Comparison of ENCODE assay signal across 8 mouse cellular contexts in the genomic region with DNA sequence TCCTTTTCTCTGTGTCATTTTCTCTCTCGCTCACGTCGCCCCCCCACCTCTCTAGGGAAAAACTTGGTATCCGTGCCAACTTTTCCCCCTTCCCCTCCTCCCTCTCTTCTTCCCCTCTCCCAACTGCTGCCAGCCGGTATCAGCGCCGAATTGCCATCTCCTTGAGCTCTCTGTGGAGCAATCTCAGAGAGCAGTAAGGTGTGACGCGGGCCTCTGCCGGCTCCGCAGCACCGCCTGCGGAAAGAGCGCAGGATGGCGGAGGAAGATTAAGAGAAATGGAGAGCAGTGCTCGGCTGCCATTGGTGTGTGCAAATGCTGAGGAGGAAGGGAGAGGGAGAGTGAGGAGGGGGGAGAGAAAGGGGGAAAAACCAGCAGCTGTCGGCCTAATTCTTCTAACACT. TPM values are rescaled to one million over a fixed set of nuclear protein-coding genes. Genes with fewer than 3 reads are reported as not detected.
DNase-seq lines count a peak whose midpoint lies in the region; ATAC-seq lines count a peak whose summit lies in the region.

No protein-coding gene starts in this region.

- no peak for DNase-seq in heart, adult 18-20 months
- peak; percentile 53 for DNase-seq in ZHBTc4 (ENCODE audit: low read depth, low spot score)
- peak; percentile 94 for DNase-seq in forebrain, embryonic 14.5 days (ENCODE audit: low spot score)
- DNase-seq in kidney, postnatal 4 days: peak; percentile 47 to 64
- no peak for DNase-seq in yolk sac, embryonic 10.5 days (ENCODE audit: low spot score)
- no peak for DNase-seq in natural killer cell, adult 2 months (ENCODE audit: low spot score in 2 of 2)

- H3K9ac ChIP-seq in heart, embryonic 15.5 days: no peak overlapping the region
- H3K9ac ChIP-seq in forebrain, embryonic 14.5 days (ENCODE audit: low read length): peak overlapping the region; percentile 14; the same call in 1 of the 2 replicates
- H3K9ac ChIP-seq in neural tube, embryonic 12.5 days: no peak overlapping the region

- ATAC-seq in heart, embryonic 15.5 days (replicated peaks; ENCODE audit: insufficient number of reproducible peaks, insufficient read depth, low FRiP score, low read depth): no peak
- peak; percentile 87 for ATAC-seq in forebrain, embryonic 14.5 days
- peak; percentile 82 for ATAC-seq in neural tube, embryonic 12.5 days (ENCODE audit: low FRiP score, low read depth)

- peak overlapping the region; percentile 34; the same call in 1 of the 2 replicates for H3K4me3 ChIP-seq in heart, embryonic 15.5 days
- H3K4me3 ChIP-seq in forebrain, embryonic 14.5 days (ENCODE audit: low read depth, low read length): no peak overlapping the region
- H3K4me3 ChIP-seq in neural tube, embryonic 12.5 days: no peak overlapping the region

- no peak overlapping the region for H3K27ac ChIP-seq in heart, embryonic 15.5 days
- peak overlapping the region; percentile 94 for H3K27ac ChIP-seq in forebrain, embryonic 14.5 days (ENCODE audit: low read depth, low read length)
- no peak overlapping the region for H3K27ac ChIP-seq in neural tube, embryonic 12.5 days

- no peaks in the 10 kb centered on the region for H3K36me3 ChIP-seq in heart, embryonic 15.5 days
- peaks cover 5% of the 10 kb centered on the region for H3K36me3 ChIP-seq in forebrain, embryonic 14.5 days (ENCODE audit: control insufficient read depth, insufficient read depth, low read length)
- H3K36me3 ChIP-seq in neural tube, embryonic 12.5 days: peaks cover 5% of the 10 kb centered on the region

- peak overlapping the region; percentile 62 for H3K4me2 ChIP-seq in heart, embryonic 15.5 days
- H3K4me2 ChIP-seq in forebrain, embryonic 14.5 days (ENCODE audit: low read length): peak overlapping the region; percentile 26
- H3K4me2 ChIP-seq in neural tube, embryonic 12.5 days (replicated peaks): peak overlapping the region; percentile 44

- no peaks in the 10 kb centered on the region for H3K9me3 ChIP-seq in heart, embryonic 15.5 days (replicated peaks)
- no peaks in the 10 kb centered on the region for H3K9me3 ChIP-seq in forebrain, embryonic 14.5 days (replicated peaks; ENCODE audit: control insufficient read depth, low read length)
- H3K9me3 ChIP-seq in neural tube, embryonic 12.5 days: no peaks in the 10 kb centered on the region

- 6% methylated on average over 17 of the region's 17 CpGs for WGBS in heart, embryonic 15.5 days
- under 1% methylated on average over 14 of the region's 17 CpGs for WGBS in forebrain, embryonic 14.5 days
- 3% methylated on average over 15 of the region's 17 CpGs for WGBS in neural tube, embryonic 12.5 days

- peaks cover 8% of the 10 kb centered on the region for H3K27me3 ChIP-seq in heart, embryonic 15.5 days
- H3K27me3 ChIP-seq in forebrain, embryonic 14.5 days (replicated peaks; ENCODE audit: control insufficient read depth, insufficient read depth, low read length): no peaks in the 10 kb centered on the region
- no peaks in the 10 kb centered on the region for H3K27me3 ChIP-seq in neural tube, embryonic 12.5 days (replicated peaks)

- peaks cover 8% of the 10 kb centered on the region for H3K4me1 ChIP-seq in heart, embryonic 15.5 days (replicated peaks)
- peaks cover 36% of the 10 kb centered on the region for H3K4me1 ChIP-seq in forebrain, embryonic 14.5 days (ENCODE audit: control insufficient read depth, insufficient read depth, low read length)
- H3K4me1 ChIP-seq in neural tube, embryonic 12.5 days: peaks cover 12% of the 10 kb centered on the region; the same call in 1 of the 2 replicates

RNA-seq across cellular contexts. Expression of a gene that starts 45.2 kb away (rescaled TPM):
- 0.04 TPM in 1 of 2 replicates, not detected in the other for polyA plus RNA-seq in heart, embryonic 15.5 days (2015; fragmentation: Nextera tagmentation; extraction: Ambion mirVana)
- total RNA-seq in heart, adult 18-20 months (2021): not detected
- 64.1 and 90.9 TPM in 2 replicates for polyA plus RNA-seq in forebrain, embryonic 14.5 days (2014; fragmentation: Nextera tagmentation; extraction: Ambion mirVana)
- polyA plus RNA-seq in neural tube, embryonic 12.5 days (2016; fragmentation: Nextera tagmentation; extraction: Ambion mirVana): 10.0 and 11.2 TPM in 2 replicates

Comparison
In these comparisons a context has a peak if more than half of its experiments do, and no peak if none do; other contexts are left out.
1. DNase-seq: peak in ZHBTc4 (single experiment), forebrain, embryonic 14.5 days (single experiment) and kidney, postnatal 4 days (2 of 2); none in heart, adult 18-20 months (0 of 2), yolk sac, embryonic 10.5 days (single experiment) and natural killer cell, adult 2 months (0 of 2).
2. RNA of a gene that starts 45.2 kb away (polyA plus RNA-seq): 64.1 to 90.9 TPM in forebrain, embryonic 14.5 days and 10.0 to 11.2 TPM in neural tube, embryonic 12.5 days; 0.04 TPM in heart, embryonic 15.5 days; every median in the first group is over 10 times any median in the second.
3. Peak in every context shown above with its lines, with median percentiles within 50 percentile points of each other: H3K4me2 ChIP-seq.